Mouse (Mus musculus) natural killer cell, adult 2 months (primary cell): ENCODE measurements around the gene Fbln7.

Experiments
- DNase-seq, 2 experiments: peaks; one replicate each; pipeline ENCODE4 v3.0.0; 2022; ENCODE audit warnings: low spot score in 2 of 2

The Fbln7 gene

DNA sequence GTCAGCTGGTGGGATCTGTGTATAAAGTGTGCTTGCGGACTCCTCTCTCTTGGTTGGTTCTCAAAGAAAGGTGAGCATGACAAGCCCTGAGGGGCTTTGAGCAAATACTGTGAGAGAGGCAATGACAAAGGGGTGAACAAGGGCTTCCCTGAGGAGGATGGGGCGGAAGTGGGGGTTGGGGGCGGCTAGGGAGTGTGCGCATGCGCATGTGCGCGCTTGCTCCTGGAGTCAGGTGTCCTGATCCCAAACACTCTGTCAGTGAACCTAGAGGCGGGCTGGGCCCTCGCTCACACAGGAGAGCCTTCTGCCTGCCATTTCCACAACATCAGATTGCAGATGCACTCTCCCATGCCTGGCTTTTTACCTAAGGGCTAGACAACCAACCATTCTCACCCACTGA, 9.5 kb downstream of the Fbln7 start:
- no peak for DNase-seq

DNA sequence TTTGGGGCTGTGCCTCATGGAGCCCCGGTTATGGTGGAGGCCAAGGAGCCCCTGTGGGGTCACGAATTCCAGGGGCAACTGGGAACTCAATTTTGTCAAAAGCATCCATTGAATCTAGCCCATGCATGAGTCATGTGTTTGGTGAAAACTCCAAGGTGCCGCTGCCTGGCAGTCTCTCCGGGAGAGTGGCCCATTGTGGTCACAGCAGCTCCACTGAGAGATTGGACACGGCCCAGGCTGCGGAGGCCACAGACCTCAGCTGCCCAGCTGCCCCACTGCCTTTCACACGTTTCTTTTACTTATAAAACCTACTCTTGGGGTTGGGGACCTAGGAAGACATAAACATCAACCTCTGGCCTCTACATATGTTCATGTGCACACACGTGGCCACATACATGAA, 12.7 kb downstream of the Fbln7 start:
- no peak for DNase-seq

DNA sequence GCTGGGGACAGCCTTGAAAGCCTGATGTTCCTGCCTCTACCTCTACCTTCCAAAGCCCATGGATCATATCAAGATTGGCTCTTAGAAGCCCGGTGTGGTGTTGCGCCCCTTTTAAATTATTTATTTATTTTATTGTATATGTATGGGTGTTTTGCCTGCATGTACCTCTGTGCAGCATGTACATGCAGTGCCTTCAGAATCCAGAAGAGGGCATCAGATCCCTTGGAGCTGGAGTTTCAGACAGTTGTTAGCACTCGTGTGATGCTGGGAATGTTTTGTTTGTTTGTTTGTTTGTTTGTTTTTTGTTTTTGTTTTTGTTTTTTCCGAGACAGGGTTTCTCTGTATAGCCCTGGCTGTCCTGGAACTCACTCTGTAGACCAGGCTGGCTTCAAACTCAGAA, 18.5 kb downstream of the Fbln7 start:
- no peak for DNase-seq

DNA sequence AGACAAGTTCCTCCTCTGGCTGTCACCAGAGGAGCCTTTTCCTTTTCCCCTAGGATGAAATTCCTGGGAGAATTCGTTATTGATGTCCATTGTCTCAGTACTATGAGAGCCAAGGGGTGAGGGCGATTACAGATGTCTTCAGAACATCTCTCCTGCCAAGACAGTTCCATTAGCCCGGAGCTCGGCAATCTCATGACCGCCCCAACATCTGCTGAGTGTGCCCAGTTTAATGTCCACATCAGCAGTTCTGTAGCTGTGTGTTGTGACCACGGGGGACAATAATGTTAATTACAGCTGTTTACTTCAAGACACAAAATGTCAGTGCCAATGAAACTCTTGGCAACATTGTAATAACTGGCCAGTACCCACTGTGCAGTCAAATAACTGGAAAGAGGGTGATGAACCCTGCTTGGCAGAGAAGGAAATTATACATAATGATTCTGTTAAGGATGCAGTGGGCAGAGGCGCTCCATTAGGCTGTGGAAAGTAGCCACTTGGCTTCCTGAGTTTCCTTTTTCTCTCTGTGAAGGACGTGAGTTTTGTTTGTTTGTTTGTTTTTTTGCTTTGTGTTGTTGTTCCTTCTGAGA, 22.5 kb downstream of the Fbln7 start:
- DNase-seq, result no peak

DNA sequence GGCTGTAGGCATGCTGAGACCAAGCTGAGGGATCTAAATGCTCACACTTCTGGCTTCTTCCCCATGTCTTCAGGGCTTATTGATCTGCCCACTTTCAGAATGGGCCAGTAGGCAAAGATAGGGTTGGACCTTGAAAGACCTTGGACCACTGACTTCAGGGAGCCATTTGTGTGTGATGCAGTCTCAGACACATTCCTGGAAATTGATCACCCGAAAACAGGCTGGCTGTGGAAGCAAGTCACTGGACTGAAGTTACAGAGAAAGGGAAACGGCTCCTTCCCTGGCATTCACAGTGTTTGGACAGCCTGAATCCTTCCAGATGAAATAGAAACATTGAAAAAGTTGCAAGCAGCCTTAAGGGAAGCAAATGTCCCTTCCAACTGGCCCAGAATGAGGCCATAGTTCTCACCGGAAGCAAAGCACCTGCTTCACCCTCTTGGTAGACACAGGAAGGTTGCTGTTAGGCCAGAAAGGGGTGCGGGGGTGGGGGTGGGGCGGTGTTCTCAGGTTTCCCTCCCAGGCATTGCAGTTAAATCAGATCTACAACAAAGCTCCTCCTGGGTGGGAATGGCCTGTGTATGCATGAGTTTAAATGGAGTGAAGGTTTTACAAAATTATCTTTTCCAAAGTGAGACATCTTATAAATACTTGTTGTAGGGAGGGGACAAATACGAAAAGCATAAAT, 25.2 kb downstream of the Fbln7 start:
- no peak for DNase-seq

DNA sequence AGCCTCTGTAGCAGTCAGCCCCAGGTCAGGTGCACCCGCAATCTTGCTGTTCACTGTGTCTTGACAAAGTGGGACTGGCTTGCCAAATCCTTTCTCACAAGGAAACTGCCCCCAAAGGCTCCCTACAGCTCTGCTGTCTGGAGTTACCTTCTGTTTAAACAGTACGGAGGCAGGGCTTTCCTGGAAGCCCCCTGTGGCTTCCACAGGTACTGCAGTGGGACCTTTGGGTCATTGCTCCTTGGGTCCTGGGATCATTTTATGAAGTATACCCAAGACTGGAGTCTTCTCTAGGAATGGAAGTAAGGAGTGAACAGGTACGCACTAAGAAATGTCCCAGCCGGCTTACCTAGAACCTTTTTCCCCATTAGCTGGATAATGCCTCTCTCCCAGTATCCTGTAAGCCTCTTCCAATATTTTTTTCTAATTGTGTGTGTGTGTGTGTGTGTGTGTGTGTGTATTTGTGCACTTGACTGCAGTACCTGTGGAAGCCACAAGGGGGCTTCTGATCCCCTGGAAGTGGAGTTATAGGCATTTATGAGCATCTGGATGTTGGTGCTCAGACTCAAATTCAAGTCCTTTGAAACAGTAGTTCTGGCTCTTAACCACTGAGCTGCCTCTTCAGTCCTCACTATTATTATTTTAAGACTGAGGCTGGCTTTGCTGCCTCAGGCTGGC, 28.0 kb downstream of the Fbln7 start:
- DNase-seq, result no peak

DNA sequence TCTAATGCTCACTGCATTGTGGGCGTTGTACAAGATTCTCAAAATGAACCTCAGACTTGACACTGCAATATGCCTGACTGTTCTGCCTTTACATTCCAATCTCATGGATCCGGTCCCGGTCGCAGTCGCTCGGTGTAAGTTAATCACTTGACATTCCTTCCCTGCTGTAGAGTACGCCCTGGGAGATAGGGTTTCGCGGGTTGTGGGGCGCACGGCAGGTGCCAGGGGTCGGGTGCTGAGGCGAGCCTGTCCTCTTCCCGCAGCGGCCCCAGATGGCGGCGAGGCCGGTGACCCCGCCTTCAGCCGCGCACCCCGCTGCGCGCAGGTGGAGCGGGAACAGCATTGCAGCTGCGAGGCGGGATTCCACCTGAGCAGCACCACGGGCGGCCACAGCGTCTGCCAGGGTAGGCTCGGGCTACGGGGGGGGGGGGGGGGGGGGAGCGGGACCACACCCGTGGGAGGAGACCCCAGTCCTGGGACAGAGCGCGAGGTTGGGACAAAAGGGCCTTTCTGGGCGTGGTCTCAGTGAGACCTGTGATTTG, 29.5 kb downstream of the Fbln7 start:
- no peak for DNase-seq

DNA sequence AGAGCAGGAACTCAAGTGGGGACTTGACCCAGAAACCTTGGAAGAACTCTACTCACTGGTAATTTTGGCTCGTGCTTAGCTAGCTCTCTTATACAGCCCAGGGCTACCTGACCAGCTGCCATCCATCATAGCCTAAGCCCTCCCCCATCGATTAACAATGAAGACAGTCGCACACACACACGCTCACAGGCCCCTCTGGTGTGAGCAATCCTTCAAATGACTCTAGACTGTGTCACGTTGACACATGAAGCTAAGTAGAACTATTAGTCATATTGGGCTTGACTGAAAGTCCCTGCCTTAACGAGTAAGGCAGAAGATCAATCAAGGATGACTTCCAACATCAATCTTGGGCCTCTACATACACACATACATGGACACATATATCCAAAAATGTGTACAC, 40.1 kb downstream of the Fbln7 start:
- DNase-seq, result no peak

DNA sequence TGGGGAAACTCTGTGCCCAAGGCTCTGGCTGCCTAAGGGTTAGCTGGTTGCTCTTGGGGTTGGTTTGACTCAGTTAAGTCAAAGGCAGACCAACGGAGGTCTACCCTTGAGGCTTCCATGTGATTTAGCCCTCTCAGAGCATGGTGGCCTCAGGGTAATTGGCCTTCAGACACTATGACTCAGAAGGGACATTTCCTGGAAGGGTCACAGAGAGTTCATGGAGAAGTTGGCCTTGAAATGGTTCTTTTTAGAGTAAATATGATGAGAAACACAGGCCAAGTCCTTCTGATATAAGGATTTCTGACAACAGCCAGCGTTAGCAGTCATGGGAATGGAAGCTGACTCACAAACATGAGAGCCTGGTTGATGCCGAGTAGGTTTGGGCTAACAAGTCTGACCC, 40.9 kb downstream of the Fbln7 start:
- no peak for DNase-seq

DNA sequence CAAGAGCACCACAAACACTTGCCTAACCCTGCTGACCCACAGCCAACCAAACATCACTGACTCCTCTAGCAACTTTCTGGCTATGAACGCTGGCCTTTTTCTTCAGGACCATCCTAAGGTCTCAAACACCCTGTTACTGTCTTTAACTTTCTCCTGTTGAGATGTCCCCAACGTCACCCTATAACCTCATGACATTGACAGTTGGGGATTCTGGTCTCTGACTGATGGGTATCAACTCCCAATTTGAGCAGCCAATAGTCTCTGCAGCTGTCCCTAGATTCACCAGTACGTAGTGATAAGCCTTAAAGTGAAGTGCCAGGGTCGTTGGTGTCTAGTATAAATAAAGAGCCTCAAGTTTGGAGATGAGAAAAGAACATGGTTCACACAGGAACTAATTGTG, 52.2 kb downstream of the Fbln7 start:
- DNase-seq, result no peak

DNA sequence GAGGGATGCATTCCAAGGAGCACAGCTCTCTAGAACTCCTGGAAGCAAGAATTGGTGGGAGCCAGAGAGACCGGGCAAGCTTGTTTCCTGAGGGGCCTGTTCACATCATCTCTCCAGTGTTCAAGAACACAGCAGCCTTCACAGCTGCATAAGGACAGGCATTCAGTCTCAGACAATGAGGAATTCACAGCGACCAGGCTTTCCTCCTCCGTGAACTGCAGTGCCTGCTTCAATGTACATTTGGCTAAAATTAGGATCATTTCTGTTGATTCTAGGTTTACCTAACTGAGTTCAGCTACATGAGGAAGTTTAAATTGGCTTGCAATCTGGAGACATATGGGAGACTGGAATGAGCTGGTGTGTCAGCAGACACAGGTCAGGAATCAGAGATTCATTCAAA, 53.7 kb downstream of the Fbln7 start:
- DNase-seq, result no peak

DNA sequence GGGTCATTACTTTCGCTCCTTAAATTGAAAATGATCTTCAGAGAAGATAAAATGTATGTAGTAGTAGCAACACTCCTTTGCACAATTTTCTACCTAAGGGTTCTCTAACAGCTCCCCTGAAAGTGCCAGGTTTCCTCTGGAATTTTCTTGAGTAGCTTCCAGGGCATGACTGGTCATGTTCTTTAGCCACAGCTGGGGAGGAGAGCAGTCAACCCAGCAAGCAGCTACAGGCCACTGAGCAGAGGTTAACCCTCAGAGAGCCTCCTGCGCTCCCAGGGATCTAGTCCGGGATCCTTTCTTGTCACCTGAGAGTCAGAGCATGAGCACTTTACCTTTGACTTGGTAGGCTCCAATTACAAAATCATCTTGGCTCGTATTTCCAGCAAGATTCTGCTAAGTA, 62.0 kb downstream of the Fbln7 start:
- DNase-seq, result no peak

DNA sequence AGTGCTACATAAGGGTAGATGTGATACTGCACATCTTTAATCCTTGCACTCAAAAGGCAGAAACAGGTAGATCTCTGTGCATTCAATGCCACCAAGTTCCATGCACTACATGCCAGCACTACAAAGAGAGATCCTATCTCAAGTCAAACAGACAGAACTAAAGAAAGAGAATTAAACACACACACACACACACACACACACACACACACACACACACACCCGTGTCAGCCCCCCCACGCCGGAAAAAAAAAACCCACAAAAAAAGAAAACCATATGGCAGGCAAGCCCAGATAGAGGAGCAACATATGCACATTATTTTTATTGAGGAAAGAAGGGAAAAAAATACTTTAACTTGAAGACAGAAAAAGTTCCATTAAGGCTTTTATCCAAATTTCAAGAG, 65.7 kb downstream of the Fbln7 start:
- DNase-seq, result no peak

DNA sequence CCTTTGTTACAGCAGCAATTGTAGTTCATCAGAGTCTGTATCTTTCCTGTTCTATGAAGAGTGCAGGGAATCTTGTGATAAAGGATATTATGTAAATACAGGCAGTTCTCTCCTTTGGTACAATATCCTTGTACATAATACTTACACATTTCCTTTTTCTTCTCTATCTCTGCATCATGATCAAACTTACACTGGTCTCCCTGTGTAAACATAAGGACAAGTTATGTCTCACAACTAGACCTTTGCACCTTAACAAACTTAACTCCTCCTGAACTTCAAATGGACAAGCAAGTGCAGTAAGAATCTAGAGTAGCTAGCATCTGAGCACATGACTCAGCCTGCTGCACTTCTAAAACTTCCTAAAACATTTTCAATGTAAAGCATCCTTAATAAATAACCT, 67.9 kb downstream of the Fbln7 start:
- DNase-seq, result no peak

DNA sequence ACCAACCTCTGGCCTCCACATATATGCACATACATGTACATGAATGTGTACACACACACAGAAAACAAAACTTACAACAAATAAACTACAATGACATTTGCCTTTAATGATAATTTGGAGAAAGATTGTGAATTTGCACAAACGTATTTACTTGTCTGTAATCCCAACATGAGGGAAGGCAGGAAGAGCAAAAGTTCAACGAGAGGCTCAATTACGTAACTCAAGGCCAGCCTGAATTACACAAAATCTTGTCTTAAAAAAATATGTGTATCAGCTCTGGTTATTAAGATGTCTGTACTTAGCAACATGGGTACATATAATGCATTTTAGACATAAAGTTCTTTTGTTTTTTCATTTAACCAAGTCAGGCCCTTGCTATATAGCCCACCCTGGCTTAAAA, 73.5 kb downstream of the Fbln7 start:
- DNase-seq, result no peak

DNA sequence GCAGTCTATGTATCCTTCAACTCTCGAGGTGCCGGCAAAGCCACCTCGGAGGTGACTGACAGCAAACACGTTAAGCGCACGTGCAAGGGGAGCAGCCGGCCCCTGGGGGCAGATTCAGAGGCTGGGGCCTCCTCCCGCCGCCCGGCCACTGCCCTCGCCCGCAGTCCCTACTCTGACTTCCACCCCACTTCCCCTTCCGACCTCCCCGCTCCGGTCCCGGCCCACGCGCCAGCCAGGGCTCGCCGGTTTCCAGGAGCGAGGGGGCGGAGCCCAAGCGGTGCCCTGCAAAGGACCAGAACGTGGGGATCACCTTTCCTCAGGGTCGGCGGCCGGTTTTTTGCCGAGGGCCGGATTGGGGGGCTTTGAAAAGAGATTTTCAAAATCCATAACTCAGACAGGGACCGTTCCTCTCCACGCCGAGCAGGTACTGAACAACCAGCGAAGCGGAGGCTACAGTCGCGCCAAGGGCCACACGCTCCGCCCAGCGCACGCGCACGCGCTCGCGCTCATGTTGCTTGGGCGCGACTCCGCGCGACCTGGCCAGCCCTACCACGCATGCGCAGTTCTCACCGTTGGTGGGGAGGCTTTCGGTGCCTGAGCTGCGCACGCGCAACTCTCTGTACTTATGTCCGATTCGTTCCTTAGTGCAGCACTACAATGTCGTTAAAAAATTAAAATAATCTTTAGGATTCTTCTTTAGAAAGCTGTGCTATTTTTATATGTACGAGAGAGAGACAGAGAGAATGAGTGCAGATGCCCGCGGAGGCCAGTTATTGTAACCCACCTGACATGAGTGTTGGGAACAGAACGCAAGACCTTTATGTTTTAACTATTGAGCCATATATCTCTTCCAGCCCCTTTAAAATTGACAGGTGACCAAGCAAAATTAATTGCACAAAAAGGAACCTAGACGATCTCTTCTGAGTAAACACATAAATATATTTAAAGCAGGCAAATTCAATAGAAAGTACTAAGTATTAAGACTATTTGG, 81.1 kb downstream of the Fbln7 start, which contains the start of gene Zc3h8:
Zc3h8 (minus strand) TSS at position 540 of the 991 bp plus-strand sequence.
- DNase-seq, result peak; percentile 95 to 97
